Mouse (Mus musculus): ENCODE measurements around the gene Kcnmb1. TPM values are rescaled to one million over a fixed set of nuclear protein-coding genes. Genes with fewer than 3 reads are reported as not detected.

Gene Kcnmb1
- polyA plus RNA-seq, 1 experiment from 2014 or later: 0.09 TPM

DNA sequence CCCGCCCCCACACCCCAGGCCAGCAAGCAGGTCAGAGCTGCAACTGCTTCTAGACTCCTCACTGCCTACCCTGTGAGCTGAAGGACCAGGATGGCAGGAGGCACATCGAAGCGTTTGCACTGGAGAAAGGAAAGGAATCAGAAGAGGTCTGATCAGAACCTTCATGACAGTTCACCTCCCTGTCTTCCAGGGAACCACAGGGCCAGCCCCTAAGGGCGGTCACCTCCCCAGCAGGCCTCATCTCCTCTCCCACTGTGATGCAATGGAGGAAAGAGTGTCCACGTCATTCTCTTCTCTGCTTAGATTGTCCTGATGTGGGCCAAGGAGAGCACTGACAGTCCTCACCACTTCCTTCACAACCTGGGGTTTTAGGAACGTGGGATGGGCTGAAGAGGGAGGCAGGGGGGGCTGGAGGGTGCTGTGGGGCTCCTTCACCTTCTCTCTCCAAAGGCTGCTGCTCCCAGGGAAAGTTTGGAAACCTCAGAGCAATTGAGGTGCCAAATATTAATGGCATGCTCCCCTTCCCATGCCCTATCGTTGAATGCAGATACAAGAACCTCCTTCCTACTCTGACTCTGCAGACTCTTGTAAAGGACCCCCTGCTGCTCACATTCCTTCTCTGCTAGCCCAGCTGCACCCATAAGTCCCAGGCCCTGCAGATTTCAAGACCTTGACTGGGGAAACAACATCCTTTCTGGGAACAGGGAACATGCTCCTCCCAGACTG is 47.5 kb downstream of the Kcnmb1 start:
- H3K9me3 ChIP-seq: no peaks in the 10 kb centered on the region
- 79% methylated on average over 7 of the region's 7 CpGs for WGBS
- H3K4me3 ChIP-seq: no peak overlapping the region
- H3K27ac ChIP-seq (replicated peaks): no peak overlapping the region
- DNase-seq (ENCODE audit: low spot score): no peak
- peaks cover 8% of the 10 kb centered on the region for H3K4me1 ChIP-seq
- no peaks in the 10 kb centered on the region for H3K36me3 ChIP-seq (replicated peaks)
- H3K27me3 ChIP-seq (replicated peaks; ENCODE audit: low read depth, poor library complexity, severe bottlenecking): no peaks in the 10 kb centered on the region

DNA sequence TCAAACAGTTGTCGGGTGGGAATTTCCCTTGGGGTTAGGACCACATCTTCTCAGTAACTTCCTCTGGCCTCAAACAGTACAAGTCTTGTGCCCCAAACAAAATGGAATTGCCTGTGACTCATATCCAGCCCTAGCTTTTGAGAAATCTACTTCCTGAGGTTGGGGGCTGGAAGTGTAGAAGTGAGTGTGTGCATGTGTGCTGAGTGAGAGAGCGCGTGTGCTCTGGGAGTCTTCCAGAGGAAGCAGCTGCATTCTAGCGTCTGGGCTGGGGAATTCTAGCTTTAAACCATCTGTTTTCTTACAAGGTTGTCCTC is 48.0 kb downstream of the Kcnmb1 start:
- Histone ChIP-seq H3K9me3 (no peaks in the 10 kb centered on the region), H3K27me3 (replicated peaks; ENCODE audit: low read depth, poor library complexity, severe bottlenecking) (no peaks in the 10 kb centered on the region), H3K27ac (replicated peaks) (no peak overlapping the region), H3K36me3 (replicated peaks) (no peaks in the 10 kb centered on the region), H3K4me1 (peaks cover 8% of the 10 kb centered on the region), H3K4me3 (no peak overlapping the region)
- WGBS: 71% methylated on average over 4 of the region's 4 CpGs
- DNase-seq (ENCODE audit: low spot score): no peak

DNA sequence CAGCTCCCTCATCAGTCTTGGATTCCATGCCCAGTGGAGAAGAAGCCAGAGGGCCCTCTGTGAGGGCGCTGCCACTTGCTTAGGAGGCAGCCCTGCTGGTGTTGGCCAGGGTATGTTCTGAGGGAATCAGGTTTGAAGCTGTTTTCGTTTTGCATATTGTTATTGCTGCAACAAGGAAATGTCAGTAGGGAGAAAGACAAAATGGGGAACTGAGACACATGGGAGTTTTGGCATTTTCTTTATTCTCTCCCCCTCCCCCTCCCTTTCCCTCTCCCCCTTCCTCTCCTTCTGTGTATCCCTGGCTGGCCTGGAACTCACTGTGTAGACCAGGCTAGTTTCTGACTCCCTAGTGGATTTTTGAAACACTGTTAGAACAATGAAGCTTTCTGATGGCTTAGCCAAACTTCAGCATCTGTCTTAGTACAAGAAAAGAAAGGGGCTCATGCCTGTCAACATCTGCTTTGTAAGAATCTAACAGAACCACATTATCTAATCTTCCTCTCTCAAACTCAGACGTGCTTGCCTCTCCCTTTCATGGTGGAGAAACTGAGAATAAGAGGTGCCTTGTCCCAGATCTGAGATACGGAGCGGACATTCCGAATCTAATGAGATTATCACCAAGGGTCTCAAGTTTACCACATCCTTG is 49.3 kb downstream of the Kcnmb1 start:
- DNase-seq (ENCODE audit: low spot score): no peak
- H3K4me1 ChIP-seq: peaks cover 8% of the 10 kb centered on the region
- no peak overlapping the region for H3K4me3 ChIP-seq
- no peaks in the 10 kb centered on the region for H3K36me3 ChIP-seq (replicated peaks)
- WGBS: 51% methylated on average over 6 of the region's 6 CpGs
- H3K27me3 ChIP-seq (replicated peaks; ENCODE audit: low read depth, poor library complexity, severe bottlenecking): no peaks in the 10 kb centered on the region
- no peaks in the 10 kb centered on the region for H3K9me3 ChIP-seq
- H3K27ac ChIP-seq (replicated peaks): no peak overlapping the region

Other genes with a start within 250 kb of the Kcnmb1 start
- gene Kcnip1, start 30.1 kb downstream of the Kcnmb1 start, polyA plus RNA-seq (2016; fragmentation: Nextera tagmentation; extraction: Ambion mirVana): 1.5 and 2.0 TPM in 2 replicates
- 1.4 and 1.5 TPM in 2 replicates for gene Lcp2, start 83.9 kb downstream of the Kcnmb1 start, polyA plus RNA-seq (2016; fragmentation: Nextera tagmentation; extraction: Ambion mirVana)
- gene 4930469K13Rik, start 135.5 kb downstream of the Kcnmb1 start, polyA plus RNA-seq (2016; fragmentation: Nextera tagmentation; extraction: Ambion mirVana): not detected in 2 replicates
- 0.14 TPM in 1 of 2 replicates, not detected in the other for gene Foxi1, start 245.1 kb downstream of the Kcnmb1 start, polyA plus RNA-seq (2016; fragmentation: Nextera tagmentation; extraction: Ambion mirVana)